Mouse (Mus musculus) left cerebral cortex, postnatal 36 days (tissue): ENCODE data around the gene Greb1. TPM values are rescaled to one million over a fixed set of nuclear protein-coding genes. Genes with fewer than 3 reads are reported as not detected.

Experiments used
- DNase-seq, 2 experiments: peaks; one replicate each; pipeline ENCODE4 v3.0.0; 2021 to 2022; ENCODE audit warnings: low spot score in 2 of 2, mixed read lengths in 1 of 2
- intact Hi-C: fragments of 180-260 bp; cut with DNase I; formaldehyde crosslinking; loops from one replicate; pipeline ENCODE4 v1.15.1; 2025
- total RNA-seq, 2 experiments: library from RNA; stranded (reverse); gene quantifications; 2 replicates each; pipeline ENCODE4 v1.2.3; 2021

Greb1 gene
- total RNA-seq, 2 experiments from 2014 or later: 1.5 to 1.9 TPM

DNA sequence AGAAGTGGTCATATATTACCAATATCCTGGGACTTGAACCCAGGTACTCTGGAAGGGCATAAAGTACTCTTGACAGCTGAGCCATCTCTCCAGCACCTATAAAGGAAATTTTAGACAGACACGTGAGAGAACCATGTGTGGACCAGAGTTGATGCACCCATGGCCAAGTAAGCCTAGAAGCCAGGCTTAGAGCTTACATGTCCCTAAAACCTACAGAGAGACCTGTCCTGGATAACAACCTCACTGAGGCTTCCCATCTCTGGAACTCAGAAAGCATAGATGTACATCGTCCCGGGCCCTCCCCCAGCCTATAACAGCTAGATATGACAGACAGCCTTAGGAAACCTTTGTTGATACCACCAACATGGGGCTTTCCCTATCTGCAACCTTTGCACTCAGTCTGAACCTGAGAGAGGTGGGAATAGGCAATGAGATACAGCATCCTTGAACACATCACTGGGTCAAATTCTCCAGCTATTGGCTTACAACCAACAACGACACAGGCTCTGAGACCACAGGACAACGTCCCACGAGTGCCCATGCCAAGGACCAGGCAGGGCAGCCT lies 31.0 kb downstream of the Greb1 start:
- no peak for DNase-seq
- intact Hi-C loops: no loop called here

GRCm38 (mm10) chr12:16768711-16769110 lies 32.0 kb downstream of the Greb1 start:
- DNase-seq: no peak
- intact Hi-C loops: no loop called here

DNA sequence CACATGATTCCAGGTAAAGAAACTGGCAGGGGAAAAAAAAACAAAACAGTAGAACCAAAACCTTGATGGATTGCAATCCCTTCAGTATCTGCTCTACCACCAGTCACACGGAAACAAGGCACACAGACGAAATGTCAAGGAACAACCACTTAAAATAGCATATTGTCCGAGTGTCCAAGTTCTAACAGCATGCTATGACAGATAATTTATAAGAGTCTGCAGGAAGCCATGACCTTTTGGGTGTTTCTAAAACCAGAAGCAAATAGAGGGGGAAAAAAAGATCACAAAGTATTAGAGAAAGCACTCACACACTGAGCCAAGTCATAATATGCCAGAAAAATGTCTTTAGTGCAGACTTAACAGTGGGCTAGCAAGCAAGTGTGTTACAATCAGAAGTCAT lies 32.4 kb downstream of the Greb1 start:
- intact Hi-C loops: no loop called here
- DNase-seq: no peak

DNA sequence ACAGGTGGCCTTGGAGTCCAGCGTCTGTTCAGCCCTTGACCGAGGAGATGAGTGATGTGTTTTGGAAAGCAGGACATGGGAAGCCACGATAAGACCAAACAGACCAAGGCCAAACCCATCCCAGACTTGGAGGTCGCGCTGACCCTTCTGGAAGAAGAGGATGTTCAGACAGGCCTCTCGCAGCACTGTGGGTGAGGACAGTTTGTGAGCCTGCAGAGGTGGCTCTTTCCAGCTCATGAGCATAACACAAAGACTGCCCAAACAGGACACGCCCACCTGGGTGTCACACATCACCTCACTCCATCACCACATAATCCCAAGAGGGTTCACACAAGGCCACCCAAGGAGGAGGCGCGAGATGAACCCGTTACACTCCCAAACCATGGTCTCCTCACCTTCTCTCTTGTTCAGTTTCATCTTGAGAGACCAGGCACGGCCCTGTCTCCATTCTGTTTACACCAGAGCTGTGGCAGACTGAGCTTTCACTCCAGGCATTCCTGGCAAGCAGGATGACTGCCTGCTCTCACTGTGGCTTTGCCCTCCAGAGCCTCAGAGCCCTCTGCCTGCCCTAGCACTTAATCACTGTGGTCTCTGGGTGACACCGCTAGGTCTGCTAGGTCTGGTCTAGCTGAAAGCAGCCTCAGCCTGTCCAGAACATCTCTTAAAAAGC lies 35.8 kb downstream of the Greb1 start:
- intact Hi-C loops: no loop called here
- DNase-seq: no peak

GRCm38 (mm10) chr12:16763649-16764422 lies 36.9 kb downstream of the Greb1 start:
- intact Hi-C loops: no loop called here
- no peak for DNase-seq

- intact Hi-C loops: no loop called here
- DNase-seq: no peak
Measured at GRCm38 (mm10) chr12:16761461-16761860, 39.2 kb downstream of the Greb1 start.

GRCm38 (mm10) chr12:16760246-16760645 lies 40.4 kb downstream of the Greb1 start:
- no peak for DNase-seq
- intact Hi-C loops: no loop called here

DNA sequence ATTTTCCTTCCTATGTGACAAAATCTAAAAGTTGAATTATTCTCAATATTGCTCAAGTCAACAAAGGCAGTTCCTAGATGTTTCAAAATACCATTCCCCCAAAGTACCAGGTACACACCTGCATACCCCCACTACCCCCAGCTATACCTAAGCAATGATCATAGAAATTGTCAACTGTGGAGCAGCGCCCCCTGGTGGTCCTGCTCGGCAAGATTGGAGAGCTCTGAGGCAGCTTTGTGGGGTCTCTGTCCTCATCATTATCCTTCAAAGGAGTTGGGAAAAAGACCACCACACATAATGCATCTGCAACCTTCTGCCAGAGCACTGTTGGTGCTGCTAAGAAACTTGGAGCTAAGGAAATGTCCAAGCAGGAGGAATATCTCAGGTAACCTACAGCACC lies 46.4 kb downstream of the Greb1 start:
- intact Hi-C loops: no loop called here
- DNase-seq: peak in 1 of 2 experiments; percentile 10

- intact Hi-C loops: loop anchor here (2.0 kb wide), 1 partner anchor 33 kb away; no protein-coding TSS in a partner anchor
Measured at GRCm38 (mm10) chr12:16753555-16753954, 47.1 kb downstream of the Greb1 start.

GRCm38 (mm10) chr12:16753110-16753509 lies 47.6 kb downstream of the Greb1 start:
- intact Hi-C loops: loop anchor here (2.0 kb wide), 1 partner anchor 32 kb away; no protein-coding TSS in a partner anchor
- DNase-seq: no peak

More at GRCm38 (mm10) chr12:16753555-16753954, 47.1 kb downstream of the Greb1 start:
- no peak for DNase-seq

GRCm38 (mm10) chr12:16752236-16752840 lies 48.3 kb downstream of the Greb1 start:
- DNase-seq: no peak
- intact Hi-C loops: loop anchor here (2.0 kb wide), 1 partner anchor 32 kb away; no protein-coding TSS in a partner anchor

GRCm38 (mm10) chr12:16751609-16752008 lies 49.1 kb downstream of the Greb1 start:
- DNase-seq: no peak
- intact Hi-C loops: loop anchor here (2.0 kb wide), 1 partner anchor 31 kb away; no protein-coding TSS in a partner anchor

- no peak for DNase-seq
- intact Hi-C loops: no loop called here
Measured at GRCm38 (mm10) chr12:16740059-16740458, 60.6 kb downstream of the Greb1 start.

DNA sequence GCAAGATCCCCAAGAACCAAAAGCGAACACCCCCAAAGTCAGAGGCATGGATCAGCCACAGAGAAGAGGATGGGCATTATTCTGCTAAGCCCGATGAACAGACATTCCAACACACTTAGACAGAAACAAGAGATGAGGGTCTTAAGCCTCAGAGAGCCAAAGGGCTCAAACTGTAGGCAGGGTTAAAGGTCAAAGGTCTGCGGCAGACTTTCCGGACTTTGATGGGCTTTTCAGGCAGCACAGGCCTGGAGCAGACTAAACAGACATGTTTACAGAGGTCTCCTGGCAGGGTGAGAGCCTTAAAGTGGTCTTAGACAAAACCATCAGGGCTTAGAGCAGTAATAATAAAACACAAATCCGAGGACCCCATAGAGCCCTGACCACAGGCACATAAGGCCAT lies 63.4 kb downstream of the Greb1 start:
- intact Hi-C loops: no loop called here
- DNase-seq: no peak

DNA sequence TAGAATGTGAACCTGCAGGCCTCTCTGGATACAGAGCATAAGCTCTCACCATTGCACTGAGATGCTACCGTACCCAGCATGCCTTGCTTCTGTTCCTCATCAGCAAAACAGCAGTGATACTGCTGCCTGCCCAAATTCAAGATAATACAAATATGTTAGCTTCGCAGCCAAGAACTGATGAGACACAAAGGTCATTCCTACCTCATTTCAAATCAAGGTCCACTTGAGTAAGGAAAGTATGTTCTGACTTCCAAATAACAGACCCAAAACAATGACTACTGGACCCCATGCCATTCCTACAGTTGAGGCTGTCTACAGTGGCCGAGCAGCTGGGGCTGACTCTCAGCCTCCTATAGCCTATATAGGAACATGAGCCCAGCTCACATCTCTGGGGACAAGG lies 66.0 kb downstream of the Greb1 start:
- no peak for DNase-seq
- intact Hi-C loops: no loop called here

DNA sequence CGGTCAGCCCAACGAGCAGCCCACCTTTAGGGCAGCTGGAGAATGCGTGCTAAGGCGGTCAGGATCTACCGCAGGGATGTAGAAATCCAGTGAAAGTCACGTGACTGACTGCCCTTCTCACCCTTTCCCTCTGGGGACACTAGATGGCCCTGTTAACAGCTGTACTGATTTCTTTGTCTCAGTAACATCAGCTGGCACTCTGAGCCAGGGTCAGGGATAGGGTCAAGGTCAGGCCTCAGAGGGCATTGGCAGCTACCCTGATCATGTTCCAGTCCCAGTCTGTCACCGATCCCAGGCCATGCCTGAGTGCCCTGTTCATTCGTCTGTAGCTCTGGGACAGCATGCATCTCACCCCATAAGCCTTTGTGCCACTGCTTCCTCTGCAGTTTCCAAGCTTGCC lies 66.7 kb downstream of the Greb1 start:
- intact Hi-C loops: no loop called here
- DNase-seq: no peak

DNA sequence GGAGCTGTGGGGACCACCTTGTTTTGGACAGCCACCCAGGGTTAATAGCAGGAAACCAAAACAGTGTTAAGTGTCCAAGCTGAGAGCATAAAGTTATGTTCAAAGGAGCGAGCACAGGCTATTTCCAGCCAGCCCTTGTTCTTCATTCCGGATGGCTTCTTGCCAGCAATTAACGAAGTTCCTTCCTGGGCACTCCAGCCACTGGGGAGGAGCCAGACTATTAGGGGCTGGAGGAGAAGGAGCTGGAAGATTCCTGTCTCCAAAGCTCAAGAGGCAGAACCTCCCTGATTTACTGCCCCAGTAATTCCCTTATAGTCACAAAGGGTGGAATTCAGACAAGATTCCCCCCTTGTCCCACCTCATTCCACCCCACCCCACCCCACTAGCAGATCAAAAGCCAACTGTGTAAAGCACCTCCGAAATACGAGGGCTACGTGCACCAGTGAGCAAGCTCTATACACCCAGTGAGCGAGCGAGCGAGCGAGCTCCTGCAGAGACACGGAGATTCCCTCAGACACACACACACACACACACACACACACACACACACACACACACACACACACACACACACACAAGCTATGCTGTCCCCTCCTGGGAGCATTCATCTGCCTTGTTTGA lies 69.5 kb downstream of the Greb1 start:
- intact Hi-C loops: no loop called here
- peak in 1 of 2 experiments; percentile 14 for DNase-seq

DNA sequence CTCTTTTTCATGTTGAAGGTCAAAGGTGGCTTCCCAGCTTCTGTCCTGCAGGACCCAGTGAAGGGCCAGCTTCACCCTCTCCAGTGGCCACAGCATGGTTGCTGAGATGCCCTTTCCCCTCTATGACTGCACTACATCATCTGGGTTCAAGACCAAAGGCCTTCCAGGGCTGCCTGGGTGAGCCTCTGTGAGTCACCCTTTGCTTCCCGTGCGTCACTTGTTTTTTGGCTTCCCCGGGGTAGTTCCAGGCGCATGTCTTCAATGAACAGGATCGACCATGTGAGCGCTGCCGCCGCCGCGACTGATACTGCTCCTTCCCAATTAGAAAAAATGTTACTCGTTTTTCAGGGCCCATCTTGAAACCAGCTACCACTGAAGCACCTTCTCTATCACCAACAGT lies 70.5 kb downstream of the Greb1 start:
- no peak for DNase-seq
- intact Hi-C loops: no loop called here

DNA sequence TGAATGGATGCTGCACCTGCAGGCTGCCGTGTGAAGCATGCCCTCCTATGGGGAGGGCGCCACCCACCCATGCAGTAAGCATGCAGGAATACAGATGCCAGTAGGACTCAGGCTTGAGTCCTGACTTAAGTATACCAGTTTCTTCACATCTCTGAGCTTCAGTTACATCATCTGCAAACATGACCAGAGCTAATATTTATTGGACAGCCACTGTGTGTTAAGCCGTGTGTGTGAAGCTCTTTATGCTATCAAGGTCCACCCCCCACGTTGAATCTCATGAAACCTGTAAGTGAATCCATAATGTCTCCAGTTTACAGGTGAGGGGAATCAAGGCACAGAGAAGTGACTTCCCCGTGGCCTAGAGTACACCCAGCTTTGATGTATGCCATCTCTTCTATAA lies 72.5 kb downstream of the Greb1 start:
- no peak for DNase-seq
- intact Hi-C loops: no loop called here

GRCm38 (mm10) chr12:16726229-16726628 lies 74.5 kb downstream of the Greb1 start:
- no peak for DNase-seq
- intact Hi-C loops: no loop called here
